Mouse (Mus musculus) testis, adult 2 months (tissue): ENCODE data around the gene Gp9.

Experiments
- CTCF ChIP-seq: fragments of 200-500 bp; IDR thresholded peaks from 2 replicates; pipeline ENCODE4 v1.5.1; 2012; ENCODE audit warnings: low read depth, mild to moderate bottlenecking, inconsistent platforms, low read length, moderate library complexity; ENCODE audit not compliant: control insufficient read depth, insufficient read depth, insufficient replicate concordance
- POLR2A ChIP-seq: fragments of 200-500 bp; IDR thresholded peaks from 2 replicates; pipeline ENCODE4 v1.6.1; 2012; ENCODE audit warnings: low read depth, mild to moderate bottlenecking, inconsistent platforms, low read length, moderate library complexity; ENCODE audit not compliant: control insufficient read depth

- TF ChIP-seq POLR2A (no peak), CTCF (no peak)
Measured at GRCm38 (mm10) chr6:87751574-87751973, 26.3 kb upstream of the Gp9 start.
